Mouse (Mus musculus) natural killer cell, adult 2 months (primary cell): ENCODE measurements around the gene Zmynd10.

Experiments
- DNase-seq, 2 experiments: peaks; one replicate each; pipeline ENCODE4 v3.0.0; 2022; ENCODE audit warnings: low spot score in 2 of 2

The Zmynd10 gene

DNA sequence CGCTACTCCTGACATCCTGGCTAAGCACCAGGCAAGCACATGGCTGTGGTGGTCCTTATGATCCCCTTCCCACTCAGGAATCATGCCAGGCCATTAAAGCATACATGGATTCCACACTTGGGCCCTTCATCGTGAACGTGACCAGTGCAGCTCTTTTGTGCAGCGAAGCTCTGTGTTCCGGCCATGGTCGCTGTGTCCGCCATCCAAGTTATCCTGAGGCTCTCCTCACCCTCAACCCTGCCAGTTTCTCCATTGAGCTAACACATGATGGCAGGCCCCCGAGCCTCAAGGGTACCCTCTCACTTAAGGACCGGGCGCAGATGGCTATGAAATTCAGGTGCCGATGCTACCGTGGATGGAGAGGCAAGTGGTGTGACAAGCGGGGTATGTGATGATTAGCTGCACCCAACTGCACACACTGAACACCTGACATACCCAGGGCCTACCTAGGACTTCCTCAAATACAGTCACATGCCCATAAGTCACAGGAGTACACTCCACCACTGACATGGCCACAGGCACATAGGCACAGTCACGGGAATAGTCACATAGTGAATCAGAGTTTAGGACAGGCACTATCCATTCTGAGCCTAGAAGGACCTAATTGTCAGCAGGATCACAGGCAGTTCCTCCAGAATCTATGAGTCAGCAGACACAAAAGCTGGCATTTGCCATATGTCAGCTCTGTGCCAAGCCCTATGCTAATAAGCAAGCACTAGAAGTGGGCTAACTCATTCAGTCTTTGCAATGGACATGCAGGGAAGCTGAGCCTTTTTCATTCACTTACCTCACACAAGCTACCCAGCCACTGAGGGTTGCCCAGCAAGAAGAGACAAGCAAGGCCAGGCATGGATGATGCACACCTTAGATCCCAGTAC is 32.2 kb downstream of the Zmynd10 start:
- DNase-seq: peak in 1 of 2 experiments; percentile 47

DNA sequence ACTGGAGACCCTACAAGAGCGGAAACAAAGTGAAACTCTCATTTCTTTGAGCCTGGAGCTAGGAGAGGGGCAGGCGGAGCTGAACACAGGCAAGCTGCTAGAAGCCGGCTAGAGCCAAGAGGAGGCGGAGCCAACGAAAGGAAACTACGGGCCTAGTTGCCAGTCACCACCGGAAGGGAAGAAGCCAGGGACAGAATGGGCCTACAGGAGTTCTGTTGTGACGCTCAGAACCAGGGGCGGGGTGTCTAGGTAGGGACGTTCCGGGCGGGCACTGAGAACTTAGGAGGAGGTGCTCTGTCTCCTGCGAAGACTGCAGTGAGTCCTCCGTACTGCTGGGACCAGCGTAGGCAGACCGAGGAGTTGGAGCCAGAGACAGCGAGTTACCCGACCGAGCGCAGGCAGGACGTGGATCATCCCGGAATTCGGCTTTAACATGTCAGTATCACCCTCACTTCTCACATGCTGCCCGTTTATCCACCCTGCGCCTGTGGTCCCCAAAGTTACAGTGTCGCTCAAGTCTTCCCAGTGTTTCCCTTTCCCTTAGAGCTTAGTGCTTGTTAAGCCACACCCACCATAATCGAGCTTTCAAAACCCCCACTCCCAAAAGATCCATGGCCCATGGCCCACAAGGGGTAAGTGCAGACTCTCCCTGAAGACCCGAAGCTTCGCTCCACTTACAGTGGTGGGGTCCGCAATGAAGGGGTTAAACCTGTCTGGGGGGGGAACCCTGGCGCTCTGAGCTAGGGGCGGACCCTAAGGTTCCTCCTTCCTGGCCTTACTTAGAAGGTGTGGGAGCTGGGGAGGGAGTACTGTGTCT is 33.6 kb downstream of the Zmynd10 start, which contains the start of gene Hyal3:
Hyal3 (plus strand) TSS at position 318 of the 817 bp plus-strand sequence.
- peak; percentile 73 to 82 for DNase-seq

DNA sequence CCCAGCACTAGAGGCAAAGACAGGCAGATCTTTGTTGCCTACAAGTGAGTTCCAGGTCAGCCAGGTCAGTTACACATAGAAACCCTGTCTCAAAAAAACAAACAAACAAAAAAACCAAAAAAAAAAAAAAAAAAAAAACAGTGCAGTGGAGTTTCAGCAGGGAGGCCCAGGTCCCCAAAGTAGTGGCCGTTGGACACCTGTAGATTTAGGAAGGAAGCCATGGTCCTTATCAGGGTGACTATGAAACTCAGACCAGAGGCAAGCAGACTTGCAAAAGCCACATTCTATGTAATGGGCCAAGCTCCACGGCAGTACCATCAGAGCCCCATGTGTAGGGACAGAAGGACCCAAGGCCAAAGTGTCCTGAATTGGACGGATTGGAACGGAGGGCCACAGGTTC is 34.5 kb downstream of the Zmynd10 start:
- DNase-seq: no peak

DNA sequence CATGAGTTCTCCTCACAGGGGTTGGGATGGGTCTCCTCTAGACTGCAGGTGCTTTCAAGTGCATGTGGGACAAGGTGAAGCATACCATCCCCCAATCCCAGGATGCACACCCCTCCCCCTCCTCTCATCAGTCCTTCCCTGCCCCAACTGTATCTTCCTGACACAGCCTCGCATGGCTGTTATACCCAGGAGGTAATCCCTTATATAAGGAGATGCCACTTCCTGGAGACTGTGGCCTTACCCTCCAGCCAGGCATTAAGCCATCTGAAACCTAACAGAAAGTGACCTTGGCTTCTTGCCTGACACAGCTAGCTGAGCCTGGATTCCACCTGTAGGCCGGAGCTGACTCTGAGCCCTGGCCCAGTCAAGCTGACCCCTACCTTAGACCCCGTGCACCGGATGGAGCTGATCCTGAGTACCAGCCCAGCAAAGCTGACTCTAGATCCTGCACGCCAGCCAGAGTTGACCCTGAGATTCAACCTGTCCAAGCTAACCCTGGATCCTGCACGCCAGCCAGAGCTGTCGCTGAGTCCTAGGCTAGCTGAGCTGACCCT is 35.5 kb downstream of the Zmynd10 start:
- DNase-seq: no peak

DNA sequence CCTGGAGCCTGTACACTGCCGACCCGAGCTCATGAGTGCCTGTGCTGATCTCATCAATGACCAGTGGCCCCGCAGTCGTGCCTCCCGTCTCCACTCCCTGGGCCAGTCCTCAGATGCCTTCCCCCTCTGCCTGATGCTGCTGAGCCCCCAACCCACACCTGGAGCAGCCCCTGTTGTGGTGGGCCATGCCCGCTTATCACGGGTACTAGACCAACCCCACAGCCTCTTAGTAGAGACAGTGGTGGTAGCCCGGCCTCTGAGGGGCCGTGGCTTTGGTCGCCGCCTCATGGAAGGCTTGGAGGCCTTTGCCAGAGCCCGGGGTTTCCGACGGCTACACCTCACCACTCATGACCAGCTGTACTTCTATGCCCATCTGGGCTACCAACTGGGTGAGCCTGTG is 36.1 kb downstream of the Zmynd10 start:
- DNase-seq: no peak

DNA sequence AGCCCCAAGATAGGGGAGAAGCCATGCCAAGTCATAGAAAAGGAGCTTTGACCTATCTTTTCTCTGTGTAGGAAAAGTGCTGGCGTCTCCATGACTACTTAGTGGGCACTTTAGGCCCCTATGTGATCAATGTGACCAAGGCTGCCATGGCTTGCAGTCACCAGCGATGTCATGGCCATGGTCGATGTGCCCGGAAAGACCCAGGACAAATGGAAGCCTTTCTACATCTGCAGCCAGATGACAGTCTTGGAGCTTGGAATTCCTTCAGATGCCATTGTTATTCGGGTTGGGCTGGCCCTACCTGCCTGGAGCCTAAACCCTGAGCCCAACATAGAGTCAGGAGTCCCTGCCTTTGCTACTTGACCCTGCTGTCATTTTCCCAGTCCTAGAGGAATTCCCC is 39.4 kb downstream of the Zmynd10 start:
- DNase-seq: no peak

DNA sequence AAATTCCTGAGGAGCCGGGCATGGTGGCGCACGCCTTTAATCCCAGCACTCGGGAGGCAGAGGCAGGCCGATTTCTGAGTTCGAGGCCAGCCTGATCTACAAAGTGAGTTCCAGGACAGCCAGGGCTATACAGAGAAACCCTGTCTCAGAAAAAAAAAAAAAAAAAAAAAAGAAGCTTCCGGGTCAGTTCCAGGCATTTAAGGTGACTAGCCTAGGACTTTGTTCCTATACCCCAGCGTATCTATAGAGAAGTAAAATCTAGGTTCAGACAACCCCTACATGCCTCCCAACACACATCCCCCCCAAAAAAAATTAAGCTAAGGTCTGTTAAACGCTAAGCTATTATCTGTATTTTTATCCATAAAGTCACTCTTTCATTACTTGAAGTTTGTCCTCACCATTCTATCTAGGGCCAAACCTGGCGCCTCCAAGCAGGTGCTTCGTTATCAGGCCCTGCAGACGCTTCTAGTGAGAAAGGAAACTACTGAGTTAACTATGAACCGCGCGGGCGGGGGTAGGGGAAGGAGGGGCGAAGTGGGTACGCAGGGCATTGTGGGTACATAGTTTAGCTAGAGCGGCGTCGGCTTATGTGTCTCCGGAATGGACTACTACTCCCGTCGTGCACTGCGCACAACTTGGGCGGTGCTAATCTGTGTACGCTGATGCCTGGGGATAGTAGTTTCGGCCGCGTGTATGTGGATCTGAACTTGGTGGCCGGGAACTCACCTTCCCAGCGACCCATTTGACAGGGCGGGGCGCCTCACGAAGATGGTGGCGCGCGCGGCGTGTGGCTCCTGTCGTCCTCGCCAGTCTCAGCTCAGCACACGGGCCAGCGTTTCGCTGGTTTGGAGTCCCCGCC is 40.1 kb downstream of the Zmynd10 start, which contains the start of gene Ifrd2:
Ifrd2 (plus strand) TSS at position 669 of the 859 bp plus-strand sequence.
- peak; percentile 97 to 98 for DNase-seq

DNA sequence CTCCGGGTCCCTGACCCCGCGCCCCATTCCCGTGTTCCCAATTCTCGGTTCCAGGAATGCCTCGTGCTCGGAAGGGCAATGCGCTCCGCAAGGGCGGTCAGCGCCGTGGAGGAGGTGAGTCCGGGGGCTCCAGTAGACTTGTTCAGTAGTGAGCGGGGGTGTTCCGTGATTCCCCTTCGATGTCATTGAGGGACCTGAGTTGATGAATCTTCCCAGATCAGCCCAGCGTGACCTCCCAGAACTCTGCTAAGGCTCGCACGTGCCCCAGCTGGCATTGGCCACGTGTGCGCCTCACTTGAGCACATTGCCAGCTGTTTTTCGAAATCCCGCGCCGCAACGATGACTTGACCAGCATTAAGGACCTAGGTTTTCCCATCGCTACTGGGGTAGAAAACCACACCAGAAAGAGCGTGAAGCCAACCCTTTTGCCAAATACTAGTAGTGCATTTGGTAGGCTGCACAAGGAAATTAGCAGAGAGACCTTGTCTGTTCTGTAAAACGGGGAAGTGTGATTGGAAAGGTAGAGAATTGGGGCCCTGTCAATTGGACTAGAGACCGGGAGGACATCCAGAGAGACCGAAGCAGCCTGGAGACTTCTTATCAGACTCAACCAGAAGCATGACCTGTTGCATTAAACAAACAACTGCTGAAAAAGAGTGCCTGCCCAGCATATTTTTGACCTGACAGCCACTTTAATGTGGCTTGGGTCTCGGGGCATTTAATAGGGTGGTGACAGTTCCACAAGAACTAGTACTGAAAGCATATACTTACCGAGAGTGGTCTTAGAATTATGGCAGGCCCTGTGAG is 40.9 kb downstream of the Zmynd10 start:
- DNase-seq: no peak

DNA sequence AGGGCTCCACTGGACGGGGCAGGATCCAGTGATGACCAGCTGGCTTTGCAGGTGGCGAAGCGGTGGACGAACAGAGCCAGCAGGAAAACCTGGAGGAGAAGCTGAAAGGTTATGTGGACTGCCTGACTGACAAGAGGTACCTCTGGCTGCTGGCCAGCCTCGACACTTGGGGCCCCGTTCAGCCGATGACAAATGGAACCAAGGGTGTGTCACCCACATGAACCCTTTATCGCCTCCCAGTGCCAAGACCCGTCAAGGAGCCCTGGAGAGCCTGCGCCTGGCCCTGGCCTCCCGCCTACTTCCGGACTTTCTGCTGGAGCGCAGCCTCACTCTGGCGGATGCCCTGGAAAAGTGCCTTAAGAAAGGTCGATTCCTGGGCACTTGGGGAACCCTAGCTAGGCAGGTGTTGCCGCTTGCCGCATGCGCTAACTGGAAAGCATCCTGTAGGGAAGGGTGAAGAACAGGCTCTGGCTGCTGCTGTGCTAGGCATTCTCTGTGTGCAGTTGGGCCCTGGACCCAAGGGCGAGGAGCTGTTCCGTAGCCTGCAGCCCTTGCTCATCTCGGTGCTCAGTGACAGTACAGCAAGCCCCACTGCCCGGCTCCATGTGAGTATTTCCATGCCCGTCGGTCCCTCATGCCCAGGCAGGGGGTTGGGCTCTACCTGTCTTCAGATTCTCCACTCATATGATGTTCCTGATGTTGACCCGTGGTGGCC is 43.1 kb downstream of the Zmynd10 start:
- DNase-seq: no peak

DNA sequence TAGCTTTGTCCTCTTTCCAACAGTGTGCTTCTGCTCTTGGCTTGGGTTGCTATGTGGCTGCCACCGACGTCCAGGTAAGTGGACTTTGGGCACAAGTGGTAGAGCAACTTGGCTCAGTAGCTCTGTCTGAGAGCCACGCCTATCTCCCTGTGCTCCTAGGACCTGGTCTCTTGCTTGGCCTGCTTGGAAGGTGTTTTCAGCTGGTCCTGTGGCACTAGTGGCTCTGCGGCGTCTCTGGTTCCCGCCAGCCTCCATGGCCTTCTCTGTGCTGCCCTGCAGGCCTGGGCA is 43.6 kb downstream of the Zmynd10 start:
- DNase-seq: no peak

DNA sequence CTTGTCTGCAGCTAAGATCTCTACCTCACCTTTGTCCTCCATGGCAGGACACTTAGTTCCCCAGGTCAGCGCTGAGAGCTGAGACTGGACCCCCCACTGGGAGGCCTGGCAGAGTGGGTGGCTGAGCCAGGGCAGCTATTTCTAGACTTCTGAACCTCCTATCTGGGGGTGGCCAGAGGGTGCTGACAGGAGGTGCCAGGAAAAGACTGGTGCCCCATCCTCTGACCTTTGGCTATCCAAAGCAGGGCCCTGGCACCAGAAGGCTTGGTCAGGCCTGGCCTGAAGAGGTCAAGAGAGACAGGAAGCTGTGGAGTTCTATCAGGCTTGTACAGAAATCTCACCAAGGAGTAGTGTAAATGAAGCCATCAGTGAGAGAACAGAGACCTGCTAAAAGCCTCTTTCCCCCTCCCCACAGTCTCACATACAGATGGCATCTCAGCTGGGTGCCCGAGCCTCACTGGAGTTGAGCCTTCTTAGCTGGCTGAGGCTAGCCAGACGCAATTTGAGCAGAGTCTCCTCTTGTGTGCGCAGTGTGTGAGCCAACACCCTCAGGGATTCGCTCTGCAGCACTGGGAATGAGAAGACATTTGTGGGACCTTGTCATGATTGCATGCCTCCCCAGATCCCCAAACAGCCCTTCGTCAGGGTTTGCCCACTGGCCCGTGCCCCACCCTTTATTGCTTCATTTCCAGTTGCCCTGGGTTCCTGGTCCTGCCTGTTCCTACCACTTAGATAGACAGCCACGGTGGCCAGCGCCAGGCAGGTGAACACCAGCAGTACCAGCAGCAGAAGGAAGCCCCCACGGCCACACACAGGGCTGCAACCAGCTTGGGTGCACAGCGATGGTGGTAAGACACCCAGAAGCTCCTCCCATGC is 46.2 kb downstream of the Zmynd10 start:
- DNase-seq: no peak

DNA sequence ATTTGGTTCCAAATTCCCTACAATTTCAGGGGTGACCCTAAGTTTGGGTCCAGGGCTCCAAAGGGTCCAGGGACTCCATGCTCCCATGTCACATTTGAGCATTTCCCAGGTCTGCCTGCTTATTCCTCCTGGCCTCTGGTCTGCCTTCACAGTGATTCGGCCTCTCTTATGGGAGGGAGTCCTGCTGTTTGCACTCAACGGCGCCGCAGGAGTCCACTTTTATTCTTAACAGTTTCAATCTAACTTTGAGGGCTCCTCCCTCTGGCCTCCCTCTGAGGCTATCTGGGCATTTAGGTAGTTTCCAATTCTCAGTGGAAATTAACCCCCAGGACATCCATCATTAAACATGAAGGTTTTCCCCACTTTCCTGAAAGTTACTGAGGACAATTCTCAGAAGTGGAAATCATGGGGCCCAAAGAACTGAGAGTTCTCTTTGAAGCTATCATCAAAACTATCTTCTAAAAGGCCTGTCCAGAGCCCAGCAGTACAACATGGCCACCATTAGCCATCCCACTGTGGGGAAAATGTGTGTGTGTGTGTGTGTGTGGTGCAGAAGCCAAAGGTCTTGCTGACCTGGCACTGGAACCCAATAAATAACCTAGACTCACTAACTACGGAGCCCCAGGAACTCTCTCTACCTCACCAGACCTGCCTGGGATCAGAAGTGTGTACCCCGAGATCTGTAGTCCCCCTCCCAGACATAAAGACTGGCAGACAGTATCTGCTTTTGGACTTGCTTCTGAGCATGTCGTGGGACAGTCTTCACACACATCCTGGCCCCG is 47.4 kb downstream of the Zmynd10 start:
- DNase-seq: no peak

DNA sequence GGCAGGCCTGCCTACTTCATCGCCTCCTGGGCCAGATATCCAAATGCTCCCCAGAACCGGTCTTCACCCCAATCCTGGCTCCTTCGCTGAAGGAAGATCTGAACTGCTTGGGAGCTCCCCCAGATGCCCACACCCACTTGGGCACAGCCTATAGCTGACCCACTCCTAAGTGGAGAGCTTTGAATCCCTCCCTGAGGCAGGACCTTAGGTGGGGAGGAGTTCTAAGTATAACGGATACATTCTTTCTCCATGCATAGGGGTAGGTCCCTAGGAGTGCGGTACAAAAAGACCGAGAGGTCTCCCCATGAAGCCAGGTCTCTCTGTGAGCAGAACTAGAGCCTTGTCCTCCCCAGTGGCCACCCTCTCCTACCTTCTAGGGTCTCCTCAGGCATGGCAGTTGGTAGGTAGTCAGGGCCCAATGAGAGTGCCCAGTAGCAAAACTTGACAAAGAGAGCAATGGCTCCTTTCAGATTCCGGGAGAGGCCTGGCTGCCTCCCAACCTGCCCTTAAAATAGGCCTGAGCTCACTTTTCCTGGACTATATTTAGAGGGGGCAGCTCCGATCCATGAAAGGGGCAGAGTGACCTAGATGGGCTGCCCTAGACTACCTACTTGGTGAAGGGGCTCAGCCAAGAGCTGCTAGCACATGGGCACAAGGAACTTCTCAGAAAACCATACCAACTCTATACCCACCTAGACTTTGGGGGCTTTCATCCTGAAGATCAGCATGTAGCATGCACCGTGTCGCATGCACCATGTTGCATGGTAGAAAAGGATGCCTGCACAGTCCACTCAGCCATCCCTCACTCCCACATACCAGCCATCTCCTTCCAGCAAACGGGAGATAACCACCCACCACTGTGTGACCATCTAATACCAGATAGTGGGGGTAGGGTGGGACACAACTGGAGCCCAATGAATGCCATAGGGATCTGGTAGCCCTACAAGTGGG is 49.8 kb downstream of the Zmynd10 start:
- no peak for DNase-seq

DNA sequence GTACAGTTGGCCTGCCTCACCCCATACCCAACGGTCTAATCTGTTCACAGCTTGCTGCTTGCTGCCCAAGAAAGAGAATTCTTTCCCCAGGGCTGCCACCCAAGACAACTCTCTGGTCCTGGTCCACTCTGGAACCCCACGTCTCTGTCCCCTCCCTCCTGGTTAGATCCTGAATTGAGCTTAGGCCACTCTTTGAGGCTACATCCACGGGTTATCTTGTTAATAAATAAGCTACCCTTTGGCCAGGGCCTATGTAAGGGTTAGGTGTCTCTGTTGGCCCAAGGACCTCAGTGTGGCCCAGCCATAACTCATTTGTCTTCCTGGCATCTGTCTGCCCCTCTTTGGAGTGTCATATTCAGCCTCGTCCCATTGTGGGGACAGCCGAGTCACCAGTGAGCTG is 51.3 kb downstream of the Zmynd10 start:
- DNase-seq: no peak

DNA sequence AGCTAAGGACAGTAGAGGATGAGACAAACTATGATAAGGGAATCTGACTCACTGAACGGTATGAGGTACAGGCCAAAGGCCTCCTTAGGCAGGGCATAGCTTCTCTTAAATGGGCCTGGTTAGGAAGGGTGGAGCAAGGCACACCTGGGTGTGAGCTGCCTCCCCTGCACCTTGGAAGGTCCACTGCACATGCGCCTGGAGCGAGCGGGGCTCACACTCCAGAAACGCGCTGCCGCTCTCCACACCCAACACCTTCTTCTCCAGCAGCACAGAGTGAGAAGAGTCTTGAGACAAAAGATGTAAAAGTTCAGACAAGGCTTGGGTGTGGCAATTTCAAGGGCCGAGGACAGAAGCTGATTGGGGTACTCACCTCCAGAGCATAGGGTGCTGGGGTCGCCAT is 52.3 kb downstream of the Zmynd10 start:
- no peak for DNase-seq

DNA sequence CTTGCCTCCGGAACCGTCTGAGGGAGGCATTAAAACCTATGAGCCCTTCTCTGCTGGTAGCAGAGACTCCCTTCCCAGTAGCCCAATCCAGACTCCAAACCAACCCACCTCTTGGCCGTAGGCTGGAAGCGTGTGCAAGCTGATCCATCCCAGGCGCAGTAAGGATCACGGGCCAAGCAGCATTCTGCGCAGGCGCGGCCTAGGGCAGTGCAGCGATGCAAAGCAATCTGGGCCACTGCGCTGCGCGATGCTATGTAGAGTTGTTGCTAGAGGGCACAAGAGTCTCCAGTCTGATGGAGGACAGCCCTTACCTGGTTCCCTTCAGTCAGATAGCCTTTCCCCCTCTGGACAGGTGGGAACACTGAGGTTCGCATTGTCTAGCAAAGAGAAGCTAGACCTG is 52.7 kb downstream of the Zmynd10 start:
- no peak for DNase-seq

DNA sequence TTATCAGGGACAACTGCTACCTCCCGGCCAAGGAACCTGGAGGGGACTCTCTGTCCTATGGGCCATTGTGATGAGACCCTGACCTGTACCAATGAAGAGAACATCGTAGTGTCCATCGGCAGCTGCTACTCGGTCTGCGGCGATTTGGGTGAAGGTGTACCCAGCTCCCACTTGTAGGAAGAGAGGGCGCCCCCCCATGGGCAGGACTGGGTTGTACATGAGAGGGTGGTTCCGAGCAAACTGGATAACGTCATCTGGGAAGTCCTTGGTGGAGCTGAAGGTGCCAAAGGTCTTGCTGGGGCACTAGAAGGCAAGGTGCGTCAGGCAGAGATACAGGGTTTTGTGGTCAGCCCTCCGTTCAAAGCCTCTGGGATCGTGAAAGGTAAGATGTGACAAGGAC is 53.6 kb downstream of the Zmynd10 start:
- DNase-seq: no peak
